Mouse (Mus musculus) bone marrow macrophage, adult 2 months (primary cell): ENCODE measurements at regions not wholly inside any gene's neighbourhood (a gene's known extent, or its start where the extent isn't known, plus 50 kb on each side); places are given as distances from the start of the nearest gene placed in this dataset.

Experiments used
- CTCF ChIP-seq: IDR thresholded peaks from 2 replicates; pipeline ENCODE4 v1.5.1; 2012; ENCODE audit warnings: low read depth, mild to moderate bottlenecking, low read length, moderate library complexity
- POLR2A ChIP-seq: IDR thresholded peaks from 2 replicates; pipeline ENCODE4 v1.6.1; 2012; ENCODE audit warnings: mild to moderate bottlenecking, low read depth, low read length, borderline replicate concordance

DNA sequence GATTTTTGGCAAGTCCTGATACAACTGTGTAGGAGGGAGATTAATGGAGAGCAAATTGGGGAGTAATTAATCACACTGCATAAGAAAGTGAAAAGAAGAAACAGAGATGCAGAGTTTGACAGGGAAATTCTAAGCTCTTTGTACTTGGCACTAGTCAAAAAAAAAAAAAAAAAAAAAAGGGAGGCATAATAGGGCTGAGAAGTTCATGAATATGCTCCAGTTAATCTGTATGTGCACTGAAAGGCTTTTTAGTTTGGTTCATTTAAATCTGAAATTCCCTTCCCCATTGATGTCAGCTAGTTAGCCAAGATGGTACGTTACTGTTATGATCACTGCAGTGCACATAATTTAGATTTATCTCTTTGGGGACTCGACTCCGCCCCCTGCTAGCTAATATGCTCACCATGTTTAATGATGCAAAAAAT, 470.8 kb upstream of the Map3k7 start:
- TF ChIP-seq CTCF (no peak), POLR2A (no peak)
